Mouse (Mus musculus) 3134 (cell line): ENCODE measurements around the gene Spocd1.

Experiments used
- DNase-seq: peaks from one replicate; pipeline ENCODE4 v3.0.0-alpha.2; 2011; ENCODE audit warnings: low spot score; ENCODE audit not compliant: insufficient read length; ENCODE audit errors: extremely low read depth

Spocd1 gene

GRCm38 (mm10) chr4:129917016-129917603 is 11.9 kb upstream of the Spocd1 start:
- DNase-seq, result no peak

GRCm38 (mm10) chr4:129918464-129918863 is 10.6 kb upstream of the Spocd1 start:
- DNase-seq, result no peak

- DNase-seq, result no peak
Observed at GRCm38 (mm10) chr4:129918901-129919300, 10.1 kb upstream of the Spocd1 start.

GRCm38 (mm10) chr4:129920542-129921313 is 8.3 kb upstream of the Spocd1 start:
- DNase-seq, result no peak

- DNase-seq, result no peak
Observed at GRCm38 (mm10) chr4:129921314-129921587, 7.8 kb upstream of the Spocd1 start.

GRCm38 (mm10) chr4:129924143-129924542 is 4.9 kb upstream of the Spocd1 start:
- no peak for DNase-seq

- no peak for DNase-seq
Observed at GRCm38 (mm10) chr4:129924694-129925093, 4.4 kb upstream of the Spocd1 start.

- DNase-seq, result no peak
Observed at GRCm38 (mm10) chr4:129926544-129926943, 2.5 kb upstream of the Spocd1 start.

- no peak for DNase-seq
Observed at GRCm38 (mm10) chr4:129927091-129927490, 2.0 kb upstream of the Spocd1 start.

GRCm38 (mm10) chr4:129928124-129928751 is 811 bp upstream of the Spocd1 start:
- peak; percentile 56 for DNase-seq

- no peak for DNase-seq
Observed at GRCm38 (mm10) chr4:129933696-129934095, 4.6 kb downstream of the Spocd1 start.

GRCm38 (mm10) chr4:129934177-129934855 is 5.3 kb downstream of the Spocd1 start:
- DNase-seq, result no peak

- peak; percentile 87 for DNase-seq
Observed at GRCm38 (mm10) chr4:129951359-129951821, 22.3 kb downstream of the Spocd1 start.

- DNase-seq, result no peak
Observed at GRCm38 (mm10) chr4:129952241-129952810, 23.3 kb downstream of the Spocd1 start.

- no peak for DNase-seq
Observed at GRCm38 (mm10) chr4:129954527-129954926, 25.5 kb downstream of the Spocd1 start.

GRCm38 (mm10) chr4:129960180-129960944 is 31.3 kb downstream of the Spocd1 start:
- no peak for DNase-seq

GRCm38 (mm10) chr4:129965294-129965693 is 36.2 kb downstream of the Spocd1 start:
- no peak for DNase-seq

- DNase-seq, result no peak
Observed at GRCm38 (mm10) chr4:129966201-129966600, 37.2 kb downstream of the Spocd1 start.

- no peak for DNase-seq
Observed at GRCm38 (mm10) chr4:129967024-129968014, 38.3 kb downstream of the Spocd1 start.
